In the genomic region with DNA sequence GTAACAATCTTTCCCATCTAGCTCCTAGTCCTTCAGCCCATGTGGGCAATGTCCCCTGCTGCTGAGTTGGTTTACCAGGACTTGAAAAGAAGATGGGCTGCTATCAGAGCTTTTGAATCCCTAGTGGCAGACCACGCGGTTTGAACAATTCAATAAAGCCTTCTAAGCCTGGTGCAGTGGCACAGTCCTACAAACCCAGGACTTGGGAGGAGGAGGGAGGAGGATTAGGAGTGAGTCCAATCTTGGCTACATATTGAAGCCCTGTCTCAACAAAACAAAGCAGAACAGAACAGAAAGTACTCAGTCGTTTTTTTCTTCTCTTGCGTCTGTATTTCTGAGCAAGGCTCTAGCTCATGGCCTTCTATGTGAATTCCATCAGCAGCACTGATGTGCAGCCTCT, we compare ENCODE assay signal across 11 mouse cellular contexts.
"Had no signal": no experiment of that assay in that cellular context is flagged by ENCODE, and none has a peak within 500 bp of the region (broad histone marks: within the 10 kb centered on the region; RNA-seq: fewer than 3 reads in every experiment).

No protein-coding gene starts in this region.

- DNase-seq: forebrain, postnatal 0 days; gastrocnemius, postnatal 10 days; heart, adult 2 months; heart, postnatal 10 days; kidney, adult 11 months; kidney, adult 2 months; kidney, adult 9 months; kidney, postnatal 14 days; kidney, postnatal 36 days; liver; liver, embryonic 13.5 days had no signal
